Mouse (Mus musculus) midbrain, embryonic 12.5 days (tissue): ENCODE measurements around the gene Gm33543. TPM values are rescaled to one million over a fixed set of nuclear protein-coding genes. Genes with fewer than 3 reads are reported as not detected.

ENCODE experiments used
- ATAC-seq: fragments of 200-750 bp; cut with Nextera tagmentation; 2 replicates; pipeline ENCODE4 v1.8.0; 2017; ENCODE audit warnings: low read depth, moderate TSS enrichment, moderate library complexity; ENCODE audit not compliant: low FRiP score
- H3K27ac ChIP-seq: fragments of 300-500 bp; sonication (generic); replicated peaks from 2 replicates; pipeline ENCODE4 v1.5.1; 2016; ENCODE audit warnings: mild to moderate bottlenecking
- H3K27me3 ChIP-seq: fragments of 300-500 bp; sonication (generic); 2 replicates; pipeline ENCODE4 v1.6.1; 2016; ENCODE audit warnings: mild to moderate bottlenecking
- H3K36me3 ChIP-seq: fragments of 300-500 bp; sonication (generic); 2 replicates; pipeline ENCODE4 v1.6.1; 2016
- H3K4me1 ChIP-seq: fragments of 300-500 bp; sonication (generic); 2 replicates; pipeline ENCODE4 v1.6.1; 2016
- H3K4me2 ChIP-seq: fragments of 300-500 bp; sonication (generic); replicated peaks from 2 replicates; pipeline ENCODE4 v1.6.1; 2016; ENCODE audit warnings: mild to moderate bottlenecking, moderate library complexity
- H3K4me3 ChIP-seq: fragments of 300-500 bp; sonication (generic); 2 replicates; pipeline ENCODE4 v1.5.1; 2016; ENCODE audit warnings: mild to moderate bottlenecking
- H3K9ac ChIP-seq: fragments of 300-500 bp; sonication (generic); replicated peaks from 2 replicates; pipeline ENCODE4 v1.6.1; 2016; ENCODE audit warnings: mild to moderate bottlenecking, moderate library complexity
- H3K9me3 ChIP-seq: fragments of 300-500 bp; sonication (generic); 2 replicates; pipeline ENCODE4 v1.6.1; 2016; ENCODE audit warnings: mild to moderate bottlenecking
- WGBS: fragments of 180-500 bp; shearing (Covaris S2); methylation state at CpG from one replicate; pipeline ENCODE4 v1.1.7; 2016; 5-methylcytosine and 5-hydroxymethylcytosine counted together
- polyA plus RNA-seq: library from polyadenylated mRNA; unstranded; fragments of >200 nt; fragmentation: Nextera tagmentation; extraction: Ambion mirVana; gene quantifications from 2 replicates; pipeline ENCODE4 v1.2.1, GENCODE M21; 2016

Gene Gm33543
- polyA plus RNA-seq, 1 experiment from 2014 or later = not detected

DNA sequence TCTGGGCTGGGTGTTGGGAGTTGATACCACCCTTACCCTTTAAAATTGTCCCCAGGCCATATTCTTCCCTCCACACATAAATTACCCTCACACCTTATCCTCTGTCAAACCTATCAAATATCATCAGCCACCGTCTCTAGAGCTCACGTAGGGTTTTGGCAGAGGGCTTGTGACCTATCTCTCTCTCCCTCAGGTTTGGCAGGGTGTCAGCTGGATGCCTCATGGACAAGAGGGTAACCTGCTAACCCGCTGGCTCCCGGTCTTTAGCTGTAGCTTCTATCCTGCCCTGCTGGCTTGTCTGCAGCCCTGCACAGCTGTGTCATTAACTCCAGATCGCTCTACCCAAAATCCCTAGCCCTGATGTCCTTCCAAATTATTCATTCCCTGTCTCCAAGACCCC, 14.4 kb downstream of the Gm33543 start:
- Histone ChIP-seq H3K27ac (no peak overlapping the region), H3K9me3 (no peaks in the 10 kb centered on the region), H3K9ac (no peak overlapping the region), H3K4me2 (no peak overlapping the region), H3K4me3 (no peak overlapping the region), H3K36me3 (no peaks in the 10 kb centered on the region), H3K27me3 (no peaks in the 10 kb centered on the region), H3K4me1 (no peaks in the 10 kb centered on the region)
- no peak for ATAC-seq
- WGBS = 92% methylated on average over 5 of the region's 5 CpGs

DNA sequence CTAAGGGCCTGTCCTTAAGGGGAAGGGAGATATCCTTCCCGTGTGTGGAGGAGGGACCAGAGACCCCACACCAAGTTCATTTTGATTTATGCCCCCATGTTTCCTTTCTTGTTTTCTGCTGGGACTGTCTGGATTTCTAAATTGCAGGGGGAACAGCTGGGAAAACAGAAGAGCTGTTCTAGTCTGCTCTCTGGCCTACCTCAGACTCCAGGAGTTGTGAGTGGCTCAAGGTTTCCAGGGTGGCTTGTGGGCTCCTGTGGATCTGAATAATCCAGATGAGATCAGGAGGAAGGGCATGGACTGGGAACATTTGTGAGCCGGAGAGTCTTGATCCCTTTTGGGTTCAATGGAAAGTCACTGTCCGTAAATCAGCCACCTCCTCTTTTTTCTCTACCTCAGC, 17.1 kb downstream of the Gm33543 start:
- H3K36me3 ChIP-seq = no peaks in the 10 kb centered on the region
- H3K27me3 ChIP-seq = no peaks in the 10 kb centered on the region
- no peaks in the 10 kb centered on the region for H3K4me1 ChIP-seq
- H3K27ac ChIP-seq = no peak overlapping the region
- H3K4me2 ChIP-seq = no peak overlapping the region
- no peak overlapping the region for H3K4me3 ChIP-seq
- ATAC-seq = no peak
- no peaks in the 10 kb centered on the region for H3K9me3 ChIP-seq
- WGBS = 34% methylated on average over 3 of the region's 3 CpGs
- H3K9ac ChIP-seq = no peak overlapping the region

DNA sequence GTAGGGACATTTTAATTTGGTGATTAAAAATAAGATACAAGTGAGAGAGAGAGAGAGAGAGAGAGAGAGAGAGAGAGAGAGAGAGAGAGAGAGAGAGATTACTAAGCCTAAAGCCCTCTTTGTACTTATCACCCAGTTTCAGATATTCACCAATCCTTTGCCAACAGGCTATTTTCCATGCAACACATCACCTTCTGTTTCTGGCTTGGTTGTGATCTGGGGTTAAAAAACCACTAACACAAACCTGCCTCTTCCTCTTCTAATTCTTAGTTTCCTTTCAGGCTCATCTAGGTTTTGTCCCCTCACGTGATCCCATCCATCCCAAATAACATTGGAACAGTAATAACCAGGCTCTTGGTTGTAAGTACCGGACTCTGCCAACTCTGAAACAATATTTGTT, 24.2 kb downstream of the Gm33543 start:
- Histone ChIP-seq H3K36me3 (no peaks in the 10 kb centered on the region), H3K9me3 (no peaks in the 10 kb centered on the region), H3K4me2 (no peak overlapping the region), H3K9ac (no peak overlapping the region), H3K4me1 (0 out of 2 replicates have a peak, but pooled peaks cover 3% of the 10 kb centered on the region), H3K4me3 (no peak overlapping the region), H3K27ac (no peak overlapping the region), H3K27me3 (no peaks in the 10 kb centered on the region)
- no peak for ATAC-seq
- 93% methylated on average over 2 of the region's 2 CpGs for WGBS

DNA sequence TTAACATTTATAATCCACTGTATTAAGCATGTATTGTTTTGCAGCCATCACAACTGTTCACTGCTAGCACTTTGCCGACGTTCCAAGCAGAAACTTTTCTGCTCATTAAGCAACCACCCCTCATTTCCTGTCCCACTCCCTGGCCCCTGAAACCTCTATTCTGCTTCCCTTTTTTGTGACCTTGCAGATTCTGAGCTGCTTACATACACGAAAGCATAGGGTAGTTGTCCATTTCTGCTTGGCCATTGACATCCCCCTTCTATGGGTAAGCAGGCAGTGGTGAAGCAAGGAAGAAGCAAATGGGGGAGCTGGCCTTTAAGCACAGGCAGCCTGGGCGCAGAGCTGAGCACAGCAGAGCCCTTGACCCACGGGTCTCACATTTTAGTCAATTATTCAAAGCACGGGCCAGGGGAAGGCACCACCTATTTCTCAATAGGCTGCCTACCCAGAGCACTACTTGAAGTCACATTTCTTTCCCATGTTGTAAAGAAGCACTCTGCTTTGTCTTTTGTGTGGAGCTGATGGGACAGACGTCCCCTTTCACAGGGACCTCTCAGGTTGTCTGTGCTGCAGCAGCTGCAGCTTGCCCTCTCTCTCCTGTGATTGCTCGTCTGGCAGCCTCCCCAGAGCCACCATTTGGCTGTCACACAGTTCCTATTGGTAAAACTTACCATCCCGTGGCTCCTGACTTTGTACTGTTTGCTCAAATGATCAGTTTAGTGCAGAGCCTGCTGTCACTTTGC, 25.1 kb downstream of the Gm33543 start:
- Histone ChIP-seq H3K4me2 (no peak overlapping the region), H3K4me1 (0 out of 2 replicates have a peak, but pooled peaks cover 3% of the 10 kb centered on the region), H3K27me3 (no peaks in the 10 kb centered on the region), H3K9ac (no peak overlapping the region), H3K4me3 (no peak overlapping the region), H3K27ac (no peak overlapping the region), H3K36me3 (no peaks in the 10 kb centered on the region), H3K9me3 (no peaks in the 10 kb centered on the region)
- 39% methylated on average over 9 of the region's 9 CpGs for WGBS
- ATAC-seq = peak; percentile 44; the same call in 1 of the 2 replicates

DNA sequence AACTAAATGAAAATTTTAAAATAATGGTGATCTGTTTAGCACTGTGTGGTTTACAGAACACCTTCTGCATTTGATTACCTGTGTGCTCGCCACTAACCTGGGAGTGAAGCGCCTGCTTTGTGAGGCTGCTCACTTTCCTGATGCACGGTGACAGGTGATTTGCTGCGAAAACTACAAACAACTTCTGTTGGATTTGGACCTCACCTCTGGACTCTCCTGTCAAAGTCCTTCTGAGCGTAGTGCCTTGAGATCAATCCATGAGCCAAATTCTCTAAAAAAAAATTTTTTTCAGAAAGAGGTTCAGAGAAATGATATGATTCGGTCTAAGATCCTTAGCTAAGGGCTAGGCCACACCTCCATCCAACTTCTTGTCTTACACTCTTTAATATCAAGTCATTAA, 28.4 kb downstream of the Gm33543 start:
- H3K36me3 ChIP-seq = no peaks in the 10 kb centered on the region
- no peaks in the 10 kb centered on the region for H3K27me3 ChIP-seq
- H3K27ac ChIP-seq = no peak overlapping the region
- no peak overlapping the region for H3K9ac ChIP-seq
- H3K9me3 ChIP-seq = no peaks in the 10 kb centered on the region
- ATAC-seq = no peak
- no peak overlapping the region for H3K4me3 ChIP-seq
- 94% methylated on average over 6 of the region's 6 CpGs for WGBS
- H3K4me2 ChIP-seq = no peak overlapping the region
- H3K4me1 ChIP-seq = 0 out of 2 replicates have a peak, but pooled peaks cover 3% of the 10 kb centered on the region

- Histone ChIP-seq H3K36me3 (no peaks in the 10 kb centered on the region), H3K9ac (no peak overlapping the region), H3K4me3 (no peak overlapping the region), H3K4me2 (no peak overlapping the region), H3K9me3 (no peaks in the 10 kb centered on the region), H3K4me1 (no peaks in the 10 kb centered on the region), H3K27me3 (no peaks in the 10 kb centered on the region), H3K27ac (no peak overlapping the region)
- no peak for ATAC-seq
- 64% methylated on average over 4 of the region's 4 CpGs for WGBS
These were observed 30.9 kb downstream of the Gm33543 start for GRCm38 (mm10) chr10:95811869-95812268.

DNA sequence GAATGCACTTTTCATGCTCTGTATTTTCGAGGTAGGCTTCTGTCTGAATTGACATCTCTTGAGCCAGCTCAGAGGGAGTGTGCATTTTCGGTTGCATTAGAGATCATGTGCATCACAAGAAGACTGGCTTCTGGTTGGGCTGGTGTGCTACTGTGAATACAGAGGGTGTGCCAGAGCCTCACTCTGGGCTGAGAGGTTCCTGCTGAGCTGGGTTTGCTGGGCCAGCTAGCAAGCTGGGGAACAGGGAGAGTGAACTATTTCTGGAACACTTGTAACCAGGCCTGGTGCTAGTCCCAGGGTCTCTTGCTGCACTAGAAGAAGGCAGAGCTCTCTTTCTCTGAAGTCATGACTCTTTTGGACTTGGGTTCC, 41.3 kb downstream of the Gm33543 start:
- Histone ChIP-seq H3K27me3 (no peaks in the 10 kb centered on the region), H3K9me3 (no peaks in the 10 kb centered on the region), H3K4me3 (no peak overlapping the region), H3K36me3 (no peaks in the 10 kb centered on the region), H3K4me1 (no peaks in the 10 kb centered on the region), H3K9ac (no peak overlapping the region), H3K27ac (no peak overlapping the region), H3K4me2 (no peak overlapping the region)
- 58% methylated on average over 2 of the region's 2 CpGs for WGBS
- ATAC-seq = no peak

GRCm38 (mm10) chr10:95800693-95801442, 41.9 kb downstream of the Gm33543 start:
- no peak for ATAC-seq
- Histone ChIP-seq H3K9me3 (no peaks in the 10 kb centered on the region), H3K4me3 (no peak overlapping the region), H3K4me2 (no peak overlapping the region), H3K4me1 (no peaks in the 10 kb centered on the region), H3K27ac (no peak overlapping the region), H3K27me3 (no peaks in the 10 kb centered on the region), H3K36me3 (no peaks in the 10 kb centered on the region), H3K9ac (no peak overlapping the region)
- WGBS = 75% methylated on average over 7 of the region's 7 CpGs

GRCm38 (mm10) chr10:95797645-95798395, 44.9 kb downstream of the Gm33543 start:
- 95% methylated on average over 12 of the region's 12 CpGs for WGBS

DNA sequence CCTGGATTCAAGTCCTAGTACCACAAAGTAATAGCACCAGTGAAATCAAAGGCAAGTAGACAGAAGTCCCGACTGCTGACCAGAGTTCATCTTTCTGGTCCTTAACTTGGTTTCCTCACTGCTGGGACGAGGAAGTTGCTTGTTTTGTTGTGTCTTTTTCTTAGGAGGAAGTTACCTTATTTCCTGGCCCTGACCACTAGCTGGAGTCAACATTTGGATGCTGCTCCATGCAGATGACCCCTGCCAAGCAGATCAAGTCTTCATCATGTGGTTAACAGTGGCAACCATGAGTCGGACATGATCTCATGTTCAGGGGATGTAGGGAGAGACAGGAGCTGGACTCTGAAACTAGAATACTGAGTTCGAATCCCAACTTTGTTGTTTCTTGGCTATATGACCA, 47.2 kb downstream of the Gm33543 start:
- Histone ChIP-seq H3K27ac (no peak overlapping the region), H3K36me3 (no peaks in the 10 kb centered on the region), H3K27me3 (no peaks in the 10 kb centered on the region), H3K9me3 (no peaks in the 10 kb centered on the region), H3K9ac (no peak overlapping the region), H3K4me2 (no peak overlapping the region), H3K4me1 (no peaks in the 10 kb centered on the region), H3K4me3 (no peak overlapping the region)
- 91% methylated on average over 4 of the region's 4 CpGs for WGBS
- no peak for ATAC-seq

More at GRCm38 (mm10) chr10:95797645-95798395, 44.9 kb downstream of the Gm33543 start:
- no peak for ATAC-seq
- H3K36me3 ChIP-seq = no peaks in the 10 kb centered on the region
- no peaks in the 10 kb centered on the region for H3K9me3 ChIP-seq
- H3K9ac ChIP-seq = no peak overlapping the region
- no peak overlapping the region for H3K27ac ChIP-seq
- H3K4me1 ChIP-seq = no peaks in the 10 kb centered on the region
- no peaks in the 10 kb centered on the region for H3K27me3 ChIP-seq
- H3K4me2 ChIP-seq = no peak overlapping the region
- no peak overlapping the region for H3K4me3 ChIP-seq

GRCm38 (mm10) chr10:95794706-95795105, 48.0 kb downstream of the Gm33543 start:
- H3K4me2 ChIP-seq = no peak overlapping the region
- no peak for ATAC-seq
- no peaks in the 10 kb centered on the region for H3K27me3 ChIP-seq
- no peaks in the 10 kb centered on the region for H3K36me3 ChIP-seq
- H3K9ac ChIP-seq = no peak overlapping the region
- H3K4me1 ChIP-seq = no peaks in the 10 kb centered on the region
- WGBS = 91% methylated on average over 6 of the region's 6 CpGs
- no peak overlapping the region for H3K27ac ChIP-seq
- H3K4me3 ChIP-seq = no peak overlapping the region
- H3K9me3 ChIP-seq = no peaks in the 10 kb centered on the region

- WGBS = 86% methylated on average over 8 of the region's 8 CpGs
- Histone ChIP-seq H3K36me3 (no peaks in the 10 kb centered on the region), H3K27ac (no peak overlapping the region), H3K4me1 (no peaks in the 10 kb centered on the region), H3K4me3 (no peak overlapping the region), H3K9ac (no peak overlapping the region), H3K27me3 (no peaks in the 10 kb centered on the region), H3K9me3 (no peaks in the 10 kb centered on the region), H3K4me2 (no peak overlapping the region)
- ATAC-seq = no peak
These were observed 51.3 kb downstream of the Gm33543 start for GRCm38 (mm10) chr10:95791427-95791804.
